Mouse (Mus musculus) lung, adult 2 months (tissue): ENCODE data around the gene Cntnap2. TPM values are rescaled to one million over a fixed set of nuclear protein-coding genes. Genes with fewer than 3 reads are reported as not detected.

Experiments used
- DNase-seq: peaks from one replicate; pipeline ENCODE4 v3.0.0; 2022
- H3K4me1 ChIP-seq: fragments of 200-500 bp; 2 replicates; pipeline ENCODE4 v1.6.1; 2011; ENCODE audit warnings: low read length; ENCODE audit not compliant: control insufficient read depth, insufficient read depth
- H3K4me3 ChIP-seq: fragments of 200-500 bp; replicated peaks from 2 replicates; pipeline ENCODE3; 2011; ENCODE audit warnings: low read depth, mild to moderate bottlenecking, control low read depth, low read length; ENCODE audit errors: extremely low read depth
- CTCF ChIP-seq: fragments of 200-500 bp; IDR thresholded peaks from 2 replicates; pipeline ENCODE4 v1.5.1; 2011; ENCODE audit warnings: mild to moderate bottlenecking, low read length, control low read depth; ENCODE audit not compliant: insufficient read depth
- POLR2A ChIP-seq: fragments of 200-500 bp; IDR thresholded peaks from 2 replicates; pipeline ENCODE4 v1.6.1; 2011; ENCODE audit warnings: low read depth, mild to moderate bottlenecking, control low read depth, low read length, borderline replicate concordance; ENCODE audit errors: extremely low read depth
- WGBS: fragments of 180-500 bp; shearing (Covaris S2); methylation state at CpG from one replicate; pipeline ENCODE4 v1.1.7; 2018; 5-methylcytosine and 5-hydroxymethylcytosine counted together
- polyA plus RNA-seq: library from polyadenylated mRNA; depleted of rRNA; stranded (reverse); fragments of >200 nt; gene quantifications from 2 replicates; pipeline ENCODE4 v1.2.3, GENCODE M21; 2012

Cntnap2 gene
- polyA plus RNA-seq, 1 experiment = not detected

GRCm38 (mm10) chr6:45317455-45317854 lies 258.3 kb downstream of the Cntnap2 start:
- WGBS = 92% methylated on average over 3 of the region's 3 CpGs
- TF ChIP-seq CTCF (no peak), POLR2A (no peak)
- no peaks in the 10 kb centered on the region for H3K4me1 ChIP-seq
- no peak for DNase-seq
- H3K4me3 ChIP-seq = no peak overlapping the region

DNA sequence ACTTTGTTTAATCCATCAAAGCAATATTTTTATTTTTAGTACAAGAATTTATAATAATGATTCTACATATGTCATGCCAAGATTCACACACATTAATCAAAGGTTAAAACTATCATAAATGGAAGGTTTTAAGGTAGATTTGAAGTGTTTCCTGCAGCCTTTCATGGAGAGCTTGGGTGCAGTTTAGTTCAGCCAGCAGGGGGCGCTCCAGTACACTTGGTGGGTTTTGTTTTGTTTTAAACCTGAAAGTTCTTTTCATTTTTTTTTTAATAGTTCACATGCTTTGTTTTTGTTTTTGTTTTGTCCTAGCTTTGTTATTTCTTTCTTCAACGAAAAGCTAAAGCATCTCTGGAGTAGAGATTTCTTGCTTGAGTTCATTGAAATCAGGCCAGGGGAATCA lies 264.3 kb downstream of the Cntnap2 start:
- DNase-seq = peak; percentile 8
- 3% methylated on average over 2 of the region's 2 CpGs for WGBS

DNA sequence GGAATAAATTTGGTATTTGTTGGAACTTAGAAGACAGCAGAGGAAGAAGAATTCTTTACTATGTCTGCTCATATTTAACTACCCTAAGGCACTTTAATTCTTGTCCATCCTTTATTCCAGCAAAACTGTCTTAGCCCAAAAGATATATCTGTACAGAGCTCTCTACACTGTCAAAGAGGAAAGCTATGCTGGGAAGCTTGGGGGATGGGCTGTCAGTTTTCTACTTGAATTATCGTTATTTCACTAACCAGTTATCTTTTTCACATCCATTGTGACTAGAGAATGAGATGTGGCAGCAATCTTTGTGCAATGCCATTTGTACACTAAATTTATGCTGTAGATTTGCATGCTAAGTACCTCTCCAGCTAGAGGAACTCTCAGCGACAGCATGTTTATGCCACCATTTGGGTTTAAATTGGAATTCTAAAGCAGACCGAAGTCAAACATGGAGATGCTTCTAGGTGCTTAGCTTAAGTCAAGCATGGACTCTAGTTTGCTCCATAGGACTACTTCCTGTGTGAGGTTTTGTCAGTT lies 268.9 kb downstream of the Cntnap2 start:
- DNase-seq = no peak
- TF ChIP-seq CTCF (no peak), POLR2A (no peak)
- 82% methylated on average over 3 of the region's 3 CpGs for WGBS
- Histone ChIP-seq H3K4me3 (no peak overlapping the region), H3K4me1 (no peaks in the 10 kb centered on the region)

More for the DNA sequence above, 264.3 kb downstream of the Cntnap2 start:
- no peaks in the 10 kb centered on the region for H3K4me1 ChIP-seq
- TF ChIP-seq CTCF (peak; percentile 49), POLR2A (no peak)
- no peak overlapping the region for H3K4me3 ChIP-seq

GRCm38 (mm10) chr6:45345396-45345795 lies 286.2 kb downstream of the Cntnap2 start:
- TF ChIP-seq CTCF (no peak), POLR2A (no peak)
- WGBS = 65% methylated on average over 2 of the region's 2 CpGs
- H3K4me3 ChIP-seq = no peak overlapping the region
- no peak for DNase-seq
- no peaks in the 10 kb centered on the region for H3K4me1 ChIP-seq

DNA sequence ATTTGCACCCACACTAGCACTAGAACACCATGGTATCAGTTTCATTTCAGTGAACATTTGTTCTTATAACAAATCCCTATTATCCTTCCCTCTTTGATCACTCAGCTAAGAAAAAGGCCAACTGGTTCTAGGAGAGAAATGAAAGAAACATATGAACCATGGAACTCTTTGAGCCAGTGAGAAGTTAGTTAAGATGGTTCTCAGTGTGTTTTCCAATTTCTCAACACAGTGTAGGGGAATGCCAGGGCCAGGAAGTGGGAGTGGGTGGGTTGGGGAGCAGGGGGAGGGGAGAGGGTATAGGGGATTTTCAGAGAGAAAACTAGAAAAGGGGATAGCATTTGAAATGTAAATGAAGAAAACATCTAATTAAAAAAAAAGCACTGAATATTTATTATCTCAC lies 286.8 kb downstream of the Cntnap2 start:
- no peak for DNase-seq
- no peak for TF ChIP-seq POLR2A
- TF ChIP-seq CTCF = no peak
- Histone ChIP-seq H3K4me1 (no peaks in the 10 kb centered on the region), H3K4me3 (no peak overlapping the region)

GRCm38 (mm10) chr6:45366442-45366841 lies 307.3 kb downstream of the Cntnap2 start:
- no peak for DNase-seq
- no peak overlapping the region for H3K4me3 ChIP-seq
- no peaks in the 10 kb centered on the region for H3K4me1 ChIP-seq
- 10% methylated on average over 1 of the region's 1 CpGs for WGBS
- TF ChIP-seq CTCF (no peak), POLR2A (no peak)

- Histone ChIP-seq H3K4me1 (no peaks in the 10 kb centered on the region), H3K4me3 (no peak overlapping the region)
- TF ChIP-seq CTCF (no peak), POLR2A (no peak)
- no peak for DNase-seq
- 64% methylated on average over 7 of the region's 7 CpGs for WGBS
Measured at GRCm38 (mm10) chr6:45381126-45381525, 322.0 kb downstream of the Cntnap2 start.

GRCm38 (mm10) chr6:45389034-45389433 lies 329.9 kb downstream of the Cntnap2 start:
- Histone ChIP-seq H3K4me3 (no peak overlapping the region), H3K4me1 (no peaks in the 10 kb centered on the region)
- no peak for TF ChIP-seq POLR2A
- TF ChIP-seq CTCF = no peak
- DNase-seq = no peak
- 12% methylated on average over 1 of the region's 1 CpGs for WGBS

- Histone ChIP-seq H3K4me1 (no peaks in the 10 kb centered on the region), H3K4me3 (no peak overlapping the region)
- 73% methylated on average over 2 of the region's 2 CpGs for WGBS
- no peak for TF ChIP-seq POLR2A
- TF ChIP-seq CTCF = no peak
- no peak for DNase-seq
Measured at GRCm38 (mm10) chr6:45413629-45414028, 354.5 kb downstream of the Cntnap2 start.

- no peak for TF ChIP-seq CTCF
- TF ChIP-seq POLR2A = no peak
- WGBS = 84% methylated on average over 1 of the region's 1 CpGs
- no peak for DNase-seq
- H3K4me3 ChIP-seq = no peak overlapping the region
- no peaks in the 10 kb centered on the region for H3K4me1 ChIP-seq
Measured at GRCm38 (mm10) chr6:45455424-45455823, 396.3 kb downstream of the Cntnap2 start.
